Mouse (Mus musculus): ENCODE measurements around the gene Hpcal1.
"Not testable (repeated sequence)": the region's sequence is repeated elsewhere in the genome, so short reads cannot be mapped to it uniquely, and the experiment has no call there.

Hpcal1 gene

DNA sequence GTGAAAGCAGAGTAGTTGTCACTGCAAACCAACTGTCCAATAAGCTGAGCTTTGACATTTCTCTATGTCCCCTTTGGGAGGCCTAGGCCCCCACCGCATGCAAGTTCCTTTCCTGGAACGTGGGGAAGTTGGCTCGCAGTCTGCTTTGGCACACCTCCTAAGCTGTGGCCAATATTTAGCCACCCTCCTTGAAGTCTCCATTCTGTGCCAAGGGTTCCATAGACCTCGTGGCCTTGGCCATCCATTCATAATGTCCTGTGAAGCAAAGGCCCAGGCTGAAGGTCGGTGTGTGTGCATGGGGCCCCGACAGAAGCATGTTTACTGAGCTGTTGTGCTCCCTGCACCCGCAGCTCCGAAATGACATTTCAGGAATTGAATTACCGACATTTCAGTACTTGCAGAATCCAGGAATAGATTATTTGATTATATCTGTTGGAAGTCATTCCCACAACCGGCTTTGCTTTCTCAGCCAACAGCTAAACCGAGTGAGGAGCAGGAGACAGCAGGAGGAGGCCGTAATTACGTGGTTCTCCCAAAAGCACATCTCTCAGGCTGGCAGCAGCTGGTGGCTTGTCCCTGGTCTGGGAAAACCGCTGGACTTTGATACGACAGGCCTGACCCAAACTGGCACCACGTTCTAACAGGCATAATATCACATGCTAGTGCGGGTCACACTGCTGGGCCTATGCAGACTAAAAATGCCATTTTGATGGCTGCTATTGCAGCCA lies 51.1 kb downstream of the Hpcal1 start:
- no peak for DNase-seq (ENCODE audit: low spot score)

DNA sequence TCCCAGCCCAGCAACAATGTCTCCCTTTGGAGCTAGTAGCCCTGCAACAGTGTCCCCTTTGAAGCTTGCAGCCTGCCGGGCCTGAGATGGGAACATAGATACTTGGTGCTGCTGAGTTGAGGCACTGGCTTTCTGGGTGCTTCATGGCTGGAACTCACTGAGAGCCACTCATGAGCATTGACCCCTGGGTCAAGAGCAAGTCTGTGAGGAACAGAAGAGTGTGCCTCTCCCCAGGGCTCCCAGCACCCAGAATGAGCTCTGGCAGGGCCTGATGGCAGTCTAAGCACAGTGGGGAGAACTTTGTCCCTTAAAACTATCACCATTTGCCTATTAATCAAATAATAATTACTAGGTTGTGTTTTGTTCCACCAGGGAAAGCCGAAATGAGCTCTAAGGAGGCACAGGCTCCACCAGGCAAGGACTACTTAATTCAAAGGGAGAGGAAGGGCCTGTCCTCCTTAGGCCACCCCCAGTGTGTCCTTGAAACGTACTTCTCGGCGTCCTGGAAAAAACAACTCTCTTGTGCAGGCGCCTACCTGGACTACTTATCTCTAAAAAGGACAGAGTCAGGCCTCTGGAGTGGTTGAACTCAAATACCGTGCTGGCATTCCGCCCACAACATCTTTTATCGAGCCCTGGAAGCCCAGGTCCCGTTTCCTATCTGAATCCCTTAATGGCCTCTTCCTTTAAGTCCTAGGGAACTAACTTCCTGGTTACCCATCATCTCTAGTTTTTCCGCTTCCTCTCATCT lies 52.1 kb downstream of the Hpcal1 start:
- no peak for DNase-seq (ENCODE audit: low spot score)

DNA sequence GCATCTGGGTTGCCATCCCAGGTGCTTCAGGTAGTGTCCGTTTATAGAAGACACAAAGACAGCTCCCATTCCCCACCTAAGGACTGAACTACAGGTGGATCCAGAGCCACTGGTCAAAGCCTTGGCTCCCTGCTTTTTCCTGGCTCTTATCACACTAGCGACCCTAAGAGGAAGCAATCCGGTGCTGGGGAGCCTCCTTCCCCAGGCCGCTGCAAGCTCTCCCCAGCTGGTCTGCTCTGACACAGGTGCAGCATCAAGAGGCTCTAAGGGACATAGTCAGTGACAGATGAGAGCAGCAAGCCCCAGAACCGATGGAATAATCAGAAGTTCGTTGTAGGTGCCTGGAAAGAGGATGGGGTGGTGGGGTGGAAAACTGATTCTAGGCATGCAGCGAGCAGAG lies 54.8 kb downstream of the Hpcal1 start:
- no peak for DNase-seq (ENCODE audit: low spot score)

- peak; percentile 84 for DNase-seq (ENCODE audit: low spot score)
These were observed 56.1 kb downstream of the Hpcal1 start for GRCm38 (mm10) chr12:17746725-17747124.

GRCm38 (mm10) chr12:17747191-17748154 lies 56.8 kb downstream of the Hpcal1 start:
- DNase-seq (ENCODE audit: low spot score): peak; percentile 85

DNA sequence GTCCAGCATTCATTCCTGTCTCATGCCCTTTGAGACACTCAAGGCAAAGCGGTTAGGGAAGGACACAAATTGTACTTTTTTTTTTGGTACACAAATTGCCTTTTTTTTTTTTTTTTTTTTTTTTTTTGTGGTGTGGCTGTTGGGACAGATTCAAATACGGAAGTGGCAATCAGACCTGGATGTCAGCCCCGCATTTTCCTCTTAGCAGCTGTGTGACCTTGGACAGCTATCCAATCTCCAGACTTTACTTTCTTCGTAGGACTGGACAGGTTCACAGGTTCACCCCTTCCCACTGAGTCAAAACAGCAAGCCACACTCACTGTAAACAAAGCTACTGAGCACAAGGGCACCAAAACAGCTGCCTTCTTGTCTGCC lies 57.5 kb downstream of the Hpcal1 start:
- no peak for DNase-seq (ENCODE audit: low spot score)

GRCm38 (mm10) chr12:17749784-17750183 lies 59.1 kb downstream of the Hpcal1 start:
- no peak for DNase-seq (ENCODE audit: low spot score)

- no peak for DNase-seq (ENCODE audit: low spot score)
These were observed 59.8 kb downstream of the Hpcal1 start for GRCm38 (mm10) chr12:17750500-17750899.

- no peak for DNase-seq (ENCODE audit: low spot score)
These were observed 62.2 kb downstream of the Hpcal1 start for GRCm38 (mm10) chr12:17752828-17753227.

DNA sequence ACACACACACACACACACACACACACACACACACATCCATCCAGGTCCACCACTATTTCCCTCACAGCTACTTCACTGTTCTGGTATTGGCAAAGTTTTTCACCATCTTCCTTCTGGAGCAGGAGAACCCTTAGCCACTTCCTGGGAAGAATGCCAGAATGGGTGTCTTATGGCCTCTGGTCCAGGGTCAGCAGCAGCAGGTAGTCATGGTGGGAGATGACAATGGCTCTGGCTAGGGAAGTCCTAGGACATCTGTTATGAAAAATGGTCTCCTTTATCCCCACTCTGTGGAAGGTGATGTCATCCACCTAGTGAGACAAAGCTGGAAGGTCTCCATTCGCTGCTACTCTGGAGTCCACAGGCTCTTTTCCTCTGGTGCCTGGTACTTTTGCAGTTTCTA lies 64.1 kb downstream of the Hpcal1 start:
- no peak for DNase-seq (ENCODE audit: low spot score)

DNA sequence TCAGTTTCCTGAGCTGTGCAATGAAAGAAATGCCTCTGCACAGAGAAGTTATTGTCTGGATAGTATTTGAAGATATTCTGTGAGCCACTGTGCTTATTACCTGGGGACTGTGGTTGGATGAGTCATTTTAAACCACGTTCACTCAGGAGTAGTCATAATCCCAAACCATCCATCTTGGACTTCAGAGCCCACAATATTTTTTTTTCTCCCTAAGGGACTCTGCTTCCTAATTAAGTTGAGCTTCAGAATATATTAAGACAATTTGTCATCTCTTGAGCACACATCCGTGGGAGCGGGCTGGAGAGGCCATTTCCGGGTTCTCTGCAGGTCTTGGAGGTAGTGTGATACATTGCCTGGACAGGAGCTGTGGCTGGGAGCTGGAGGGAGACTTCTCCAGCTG lies 66.2 kb downstream of the Hpcal1 start:
- no peak for DNase-seq (ENCODE audit: low spot score)

- no peak for DNase-seq (ENCODE audit: low spot score)
These were observed 71.8 kb downstream of the Hpcal1 start for GRCm38 (mm10) chr12:17762286-17762933.

DNA sequence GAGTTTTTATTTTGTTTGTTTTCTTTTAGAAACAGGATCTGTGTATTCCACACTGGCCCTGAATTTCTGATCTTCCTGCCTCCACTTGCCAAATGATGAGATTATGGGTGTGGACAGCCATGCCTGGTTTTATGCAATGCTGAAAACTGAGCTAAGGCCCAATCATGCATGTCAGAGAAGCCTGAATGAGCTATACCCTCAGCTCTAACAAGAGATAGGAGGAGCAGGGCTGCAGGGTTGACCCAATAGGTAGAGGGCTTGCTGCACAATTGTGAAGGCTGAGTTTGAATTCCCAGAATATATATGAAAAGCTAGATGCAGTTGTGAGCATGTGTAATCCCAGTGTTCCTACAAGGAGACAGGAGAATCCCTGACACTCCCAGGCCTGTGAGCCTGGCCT lies 72.4 kb downstream of the Hpcal1 start:
- DNase-seq (ENCODE audit: low spot score): no peak

DNA sequence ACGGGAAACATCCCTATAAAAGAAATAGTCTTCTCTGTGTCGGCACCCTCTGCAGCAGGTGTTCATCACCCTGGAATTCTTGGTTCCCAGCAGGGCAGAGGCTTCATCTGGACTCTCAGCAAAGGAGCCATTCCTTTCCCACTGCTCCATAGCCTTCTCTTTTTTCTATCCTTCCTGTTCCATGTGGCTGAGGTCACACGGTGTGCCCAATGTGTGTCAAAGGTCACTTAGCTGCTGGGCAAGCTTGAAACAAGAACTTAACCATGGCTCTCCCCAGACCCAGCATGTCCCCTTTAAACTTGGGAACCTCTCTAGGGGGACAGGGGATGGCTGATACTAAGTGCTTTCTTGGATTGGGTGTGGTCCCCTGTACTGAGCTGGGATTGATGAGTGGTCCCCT lies 73.3 kb downstream of the Hpcal1 start:
- no peak for DNase-seq (ENCODE audit: low spot score)

DNA sequence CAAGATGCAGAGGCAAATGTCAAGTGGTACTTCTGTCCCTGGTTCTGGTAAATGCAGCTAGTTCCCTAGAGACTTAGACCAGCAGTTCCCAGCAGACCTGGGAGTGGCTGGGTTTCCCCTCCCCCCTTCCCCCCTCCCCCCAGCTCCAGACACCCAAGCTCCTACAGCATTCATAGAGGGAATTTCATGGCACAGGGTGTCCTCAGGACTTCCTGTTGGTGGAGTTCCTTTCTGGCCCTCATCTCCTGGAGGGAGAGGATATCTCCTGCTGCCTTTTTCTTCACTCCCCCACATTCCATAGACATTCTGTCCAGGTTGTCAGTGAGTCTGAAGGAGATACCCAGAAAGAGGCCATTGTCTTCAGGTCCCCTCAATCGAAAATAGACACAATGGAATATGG lies 76.9 kb downstream of the Hpcal1 start:
- DNase-seq (ENCODE audit: low spot score): not testable (repeated sequence)

- DNase-seq (ENCODE audit: low spot score): no peak
These were observed 79.0 kb downstream of the Hpcal1 start for GRCm38 (mm10) chr12:17769476-17770172.

GRCm38 (mm10) chr12:17770538-17770937 lies 79.9 kb downstream of the Hpcal1 start:
- no peak for DNase-seq (ENCODE audit: low spot score)

DNA sequence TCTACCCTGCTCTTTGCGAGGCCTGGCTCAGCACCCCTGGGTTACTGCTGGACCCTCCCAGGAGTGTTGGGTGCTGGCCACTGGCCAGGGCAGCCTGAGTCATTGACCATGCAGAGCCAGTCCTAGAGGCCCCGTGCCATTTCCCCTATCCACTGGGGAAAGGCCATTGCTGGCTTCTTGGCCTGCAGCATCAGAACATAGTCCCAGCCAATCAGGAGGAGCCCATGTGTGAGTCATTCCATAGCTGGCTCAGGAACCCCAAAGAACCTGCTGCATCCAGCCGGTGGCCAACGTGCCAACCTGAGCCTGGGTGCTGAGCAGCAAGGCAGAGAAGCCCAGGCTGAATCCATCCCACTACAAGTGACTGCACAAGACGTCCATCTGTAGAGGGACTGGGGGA lies 83.1 kb downstream of the Hpcal1 start:
- not testable (repeated sequence) for DNase-seq (ENCODE audit: low spot score)

DNA sequence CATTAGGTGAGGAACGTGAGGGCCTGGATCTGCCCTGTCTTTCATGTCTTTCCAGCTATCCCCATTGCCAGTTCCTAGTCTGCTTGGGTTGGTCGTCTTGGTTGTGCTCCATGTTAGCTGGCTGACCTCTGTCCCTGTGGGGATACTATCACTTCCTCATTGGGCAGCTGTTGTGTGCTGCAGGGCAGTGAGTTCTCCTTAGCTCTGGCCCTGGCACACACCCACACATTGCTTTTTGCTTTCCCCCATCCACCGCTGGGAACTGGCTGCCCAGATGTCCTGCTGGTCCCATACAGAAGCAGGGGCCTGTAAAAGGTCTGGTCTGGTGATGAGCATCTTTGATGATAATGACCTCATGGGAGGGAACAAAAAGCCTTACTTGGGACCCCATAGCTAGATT lies 84.2 kb downstream of the Hpcal1 start:
- not testable (repeated sequence) for DNase-seq (ENCODE audit: low spot score)

GRCm38 (mm10) chr12:17778320-17778719 lies 87.7 kb downstream of the Hpcal1 start:
- no peak for DNase-seq (ENCODE audit: low spot score)

DNA sequence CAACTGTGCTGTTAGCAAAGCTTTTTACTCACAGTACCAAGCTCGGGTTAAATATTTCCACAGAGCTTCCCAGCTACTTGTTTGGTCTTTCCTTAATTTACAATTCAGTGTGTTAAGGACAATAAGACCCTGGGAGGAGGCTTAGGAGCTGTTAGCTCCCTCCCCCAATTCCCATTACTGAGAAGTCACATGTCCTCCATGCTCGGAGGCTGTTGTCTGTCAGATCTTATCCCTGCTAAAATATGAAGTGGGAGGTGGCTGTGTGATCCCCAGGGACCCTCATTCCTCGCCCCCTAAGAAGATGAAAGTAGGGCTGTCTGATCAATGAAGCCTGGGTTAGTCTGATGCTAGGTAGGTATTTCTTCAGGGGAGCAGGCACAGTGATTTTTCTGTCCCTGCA lies 88.4 kb downstream of the Hpcal1 start:
- DNase-seq (ENCODE audit: low spot score): no peak

All from testis, postnatal 14 days (tissue).